Mouse (Mus musculus): ENCODE results near the gene Prss33. TPM values are rescaled to one million over a fixed set of nuclear protein-coding genes. Genes with fewer than 3 reads are reported as not detected.
"Not testable (repeated sequence)": the region's sequence is repeated elsewhere in the genome, so short reads cannot be mapped to it uniquely, and the experiment has no call there.

Gene Prss33
- not detected in 2 replicates for polyA plus RNA-seq (2015; fragmentation: Nextera tagmentation; extraction: Ambion mirVana)

GRCm38 (mm10) chr17:23836006-23836575 is at the start of gene Prss33:
Gene Prss33 (minus strand): TSS chr17:23836056.
- no peak for DNase-seq
- 61% methylated on average over 8 of the region's 8 CpGs for WGBS (ENCODE audit: insufficient replicate concordance)
- H3K27me3 ChIP-seq = peaks cover 49% of the 10 kb centered on the region

GRCm38 (mm10) chr17:23880576-23880975 is 44.7 kb upstream of the Prss33 start, which contains the start of the genes Dcpp1 and Dcpp2:
Gene Dcpp1 (plus strand): TSS chr17:23880876.
Gene Dcpp2 (plus strand): TSS chr17:23880880.
- not testable (repeated sequence) for H3K27ac ChIP-seq; H3K9ac ChIP-seq; ATAC-seq (ENCODE audit: low read depth); H3K4me3 ChIP-seq (replicated peaks); DNase-seq; H3K27me3 ChIP-seq; H3K9me3 ChIP-seq (replicated peaks); H3K36me3 ChIP-seq; H3K4me1 ChIP-seq (replicated peaks); H3K4me2 ChIP-seq
- 52% methylated on average over 4 of the region's 4 CpGs for WGBS (ENCODE audit: insufficient replicate concordance)

More at GRCm38 (mm10) chr17:23836006-23836575, at the start of gene Prss33:
- H3K36me3 ChIP-seq = no peaks in the 10 kb centered on the region
- no peaks in the 10 kb centered on the region for H3K4me1 ChIP-seq (replicated peaks)
- H3K9me3 ChIP-seq (replicated peaks) = no peaks in the 10 kb centered on the region
- H3K9ac ChIP-seq = no peak within 1 kb of the TSS
- no peak within 1 kb of the TSS for H3K4me3 ChIP-seq (replicated peaks)
- no peak within 1 kb of the TSS for H3K27ac ChIP-seq
- ATAC-seq (ENCODE audit: low read depth) = no peak
- no peak within 1 kb of the TSS for H3K4me2 ChIP-seq

- H3K27me3 ChIP-seq = no peaks in the 10 kb centered on the region
- H3K4me2 ChIP-seq = no peak overlapping the region
- H3K4me1 ChIP-seq (replicated peaks) = no peaks in the 10 kb centered on the region
- H3K4me3 ChIP-seq (replicated peaks) = no peak overlapping the region
- H3K9ac ChIP-seq = no peak overlapping the region
- ATAC-seq (ENCODE audit: low read depth) = no peak
- 79% methylated on average over 2 of the region's 2 CpGs for WGBS (ENCODE audit: insufficient replicate concordance)
- H3K9me3 ChIP-seq (replicated peaks) = no peaks in the 10 kb centered on the region
- no peak for DNase-seq
- H3K36me3 ChIP-seq = no peaks in the 10 kb centered on the region
- no peak overlapping the region for H3K27ac ChIP-seq
Measured at GRCm38 (mm10) chr17:23877166-23877565, 41.3 kb upstream of the Prss33 start.

- WGBS (ENCODE audit: insufficient replicate concordance) = 36% methylated on average over 3 of the region's 3 CpGs
- H3K9me3 ChIP-seq (replicated peaks) = no peaks in the 10 kb centered on the region
- ATAC-seq (ENCODE audit: low read depth) (no peak), DNase-seq (no peak)
- H3K36me3 ChIP-seq = no peaks in the 10 kb centered on the region
- H3K27me3 ChIP-seq = no peaks in the 10 kb centered on the region
- H3K27ac ChIP-seq = no peak overlapping the region
- H3K9ac ChIP-seq = no peak overlapping the region
- H3K4me3 ChIP-seq (replicated peaks) = no peak overlapping the region
- H3K4me2 ChIP-seq = no peak overlapping the region
- no peaks in the 10 kb centered on the region for H3K4me1 ChIP-seq (replicated peaks)
Measured at GRCm38 (mm10) chr17:23876741-23877140, 40.9 kb upstream of the Prss33 start.

- Histone ChIP-seq H3K9ac (no peak overlapping the region), H3K4me2 (no peak overlapping the region), H3K36me3 (no peaks in the 10 kb centered on the region), H3K27me3 (no peaks in the 10 kb centered on the region), H3K4me3 (replicated peaks) (no peak overlapping the region), H3K9me3 (replicated peaks) (no peaks in the 10 kb centered on the region), H3K27ac (no peak overlapping the region), H3K4me1 (replicated peaks) (no peaks in the 10 kb centered on the region)
- DNase-seq (no peak), ATAC-seq (ENCODE audit: low read depth) (no peak)
- 38% methylated on average over 8 of the region's 8 CpGs for WGBS (ENCODE audit: insufficient replicate concordance)
Measured at GRCm38 (mm10) chr17:23873884-23874856, 38.3 kb upstream of the Prss33 start.

GRCm38 (mm10) chr17:23868513-23868912 is 32.7 kb upstream of the Prss33 start:
- H3K9ac ChIP-seq = no peak overlapping the region
- DNase-seq (no peak), ATAC-seq (ENCODE audit: low read depth) (no peak)
- no peak overlapping the region for H3K4me2 ChIP-seq
- WGBS (ENCODE audit: insufficient replicate concordance) = 74% methylated on average over 11 of the region's 11 CpGs
- no peaks in the 10 kb centered on the region for H3K9me3 ChIP-seq (replicated peaks)
- H3K27me3 ChIP-seq = no peaks in the 10 kb centered on the region
- H3K4me3 ChIP-seq (replicated peaks) = no peak overlapping the region
- H3K36me3 ChIP-seq = no peaks in the 10 kb centered on the region
- no peaks in the 10 kb centered on the region for H3K4me1 ChIP-seq (replicated peaks)
- H3K27ac ChIP-seq = no peak overlapping the region

GRCm38 (mm10) chr17:23867756-23868155 is 31.9 kb upstream of the Prss33 start, which contains the start of gene Prss21:
Gene Prss21 (plus strand): TSS chr17:23868056.
- 75% methylated on average over 15 of the region's 15 CpGs for WGBS (ENCODE audit: insufficient replicate concordance)
- Histone ChIP-seq H3K9me3 (replicated peaks) (no peaks in the 10 kb centered on the region), H3K4me2 (no peak within 1 kb of the TSS), H3K27ac (no peak within 1 kb of the TSS), H3K4me3 (replicated peaks) (no peak within 1 kb of the TSS), H3K36me3 (no peaks in the 10 kb centered on the region), H3K27me3 (no peaks in the 10 kb centered on the region), H3K4me1 (replicated peaks) (no peaks in the 10 kb centered on the region), H3K9ac (no peak within 1 kb of the TSS)
- ATAC-seq (ENCODE audit: low read depth) (no peak), DNase-seq (no peak)

- WGBS (ENCODE audit: insufficient replicate concordance) = 59% methylated on average over 4 of the region's 4 CpGs
- no peak for DNase-seq
Measured at GRCm38 (mm10) chr17:23862926-23863325, 27.1 kb upstream of the Prss33 start.

GRCm38 (mm10) chr17:23857913-23858312 is 22.1 kb upstream of the Prss33 start:
- Histone ChIP-seq H3K27ac (no peak overlapping the region), H3K27me3 (no peaks in the 10 kb centered on the region)
- no peak for ATAC-seq (ENCODE audit: low read depth)

More at GRCm38 (mm10) chr17:23862926-23863325, 27.1 kb upstream of the Prss33 start:
- Histone ChIP-seq H3K4me3 (replicated peaks) (no peak overlapping the region), H3K27ac (no peak overlapping the region), H3K4me1 (replicated peaks) (no peaks in the 10 kb centered on the region), H3K36me3 (no peaks in the 10 kb centered on the region), H3K9ac (no peak overlapping the region), H3K9me3 (replicated peaks) (no peaks in the 10 kb centered on the region), H3K27me3 (no peaks in the 10 kb centered on the region), H3K4me2 (no peak overlapping the region)
- ATAC-seq (ENCODE audit: low read depth) = no peak

GRCm38 (mm10) chr17:23857193-23857592 is 21.3 kb upstream of the Prss33 start:
- ATAC-seq (ENCODE audit: low read depth) (no peak), DNase-seq (no peak)
- Histone ChIP-seq H3K4me3 (replicated peaks) (no peak overlapping the region), H3K9me3 (replicated peaks) (no peaks in the 10 kb centered on the region), H3K27me3 (no peaks in the 10 kb centered on the region), H3K9ac (no peak overlapping the region), H3K4me1 (replicated peaks) (no peaks in the 10 kb centered on the region), H3K27ac (no peak overlapping the region), H3K36me3 (no peaks in the 10 kb centered on the region), H3K4me2 (no peak overlapping the region)
- WGBS (ENCODE audit: insufficient replicate concordance) = 72% methylated on average over 6 of the region's 6 CpGs

More at GRCm38 (mm10) chr17:23857913-23858312, 22.1 kb upstream of the Prss33 start:
- no peak overlapping the region for H3K4me2 ChIP-seq
- H3K36me3 ChIP-seq = no peaks in the 10 kb centered on the region
- DNase-seq = no peak
- 67% methylated on average over 2 of the region's 2 CpGs for WGBS (ENCODE audit: insufficient replicate concordance)
- no peaks in the 10 kb centered on the region for H3K4me1 ChIP-seq (replicated peaks)
- H3K4me3 ChIP-seq (replicated peaks) = no peak overlapping the region
- no peak overlapping the region for H3K9ac ChIP-seq
- H3K9me3 ChIP-seq (replicated peaks) = no peaks in the 10 kb centered on the region

- Histone ChIP-seq H3K4me1 (replicated peaks) (no peaks in the 10 kb centered on the region), H3K27me3 (no peaks in the 10 kb centered on the region), H3K4me2 (no peak overlapping the region), H3K9me3 (replicated peaks) (no peaks in the 10 kb centered on the region), H3K9ac (no peak overlapping the region), H3K4me3 (replicated peaks) (no peak overlapping the region), H3K27ac (no peak overlapping the region), H3K36me3 (no peaks in the 10 kb centered on the region)
- DNase-seq = no peak
- no peak for ATAC-seq (ENCODE audit: low read depth)
- 69% methylated on average over 10 of the region's 10 CpGs for WGBS (ENCODE audit: insufficient replicate concordance)
Measured at GRCm38 (mm10) chr17:23854229-23854765, 18.4 kb upstream of the Prss33 start.

Data from liver, embryonic 13.5 days (tissue).